Mouse (Mus musculus) small intestine, adult 2 months (tissue): ENCODE measurements around the gene Slc22a12. TPM values are rescaled to one million over a fixed set of nuclear protein-coding genes. Genes with fewer than 3 reads are reported as not detected.

Experiments used
- H3K27ac ChIP-seq: fragments of 200-500 bp; 2 replicates; pipeline ENCODE4 v1.5.1; 2012; ENCODE audit warnings: low read depth, low read length, control low read depth, inconsistent platforms; ENCODE audit not compliant: insufficient read depth
- H3K27me3 ChIP-seq: fragments of 200-500 bp; 2 replicates; pipeline ENCODE4 v1.6.1; 2012; ENCODE audit warnings: mild to moderate bottlenecking, moderate library complexity, low read length, inconsistent platforms; ENCODE audit not compliant: control insufficient read depth, insufficient read depth
- H3K36me3 ChIP-seq: fragments of 200-500 bp; 2 replicates; pipeline ENCODE4 v1.6.1; 2012; ENCODE audit warnings: mild to moderate bottlenecking, low read length, control low read depth, inconsistent platforms; ENCODE audit not compliant: control insufficient read depth, insufficient read depth
- H3K4me1 ChIP-seq: fragments of 200-500 bp; 2 replicates; pipeline ENCODE4 v1.6.1; 2012; ENCODE audit warnings: low read length, inconsistent platforms, mixed read lengths; ENCODE audit not compliant: control insufficient read depth, insufficient read depth, insufficient read length
- H3K4me3 ChIP-seq: fragments of 200-500 bp; 2 replicates; pipeline ENCODE4 v1.5.1; 2012; ENCODE audit warnings: low read depth, mild to moderate bottlenecking, control low read depth, inconsistent platforms, low read length, moderate library complexity
- CTCF ChIP-seq: fragments of 200-500 bp; IDR thresholded peaks from 2 replicates; pipeline ENCODE4 v1.5.1; 2012; ENCODE audit warnings: low read depth, mild to moderate bottlenecking, control low read depth, inconsistent platforms, low read length, moderate library complexity, mixed read lengths; ENCODE audit not compliant: insufficient replicate concordance, insufficient read length; ENCODE audit errors: extremely low read depth
- POLR2A ChIP-seq: fragments of 200-500 bp; IDR thresholded peaks from 2 replicates; pipeline ENCODE4 v1.6.1; 2012; ENCODE audit warnings: low read depth, mild to moderate bottlenecking, control low read depth, inconsistent platforms, low read length, moderate library complexity
- WGBS: fragments of 180-500 bp; shearing (Covaris S2); methylation state at CpG from one replicate; pipeline ENCODE4 v1.1.7; 2018; 5-methylcytosine and 5-hydroxymethylcytosine counted together
- polyA plus RNA-seq: library from polyadenylated mRNA; depleted of rRNA; stranded (reverse); fragments of >200 nt; gene quantifications from 2 replicates; pipeline ENCODE4 v1.2.3, GENCODE M21; 2012

The Slc22a12 gene
- polyA plus RNA-seq, 1 experiment, result not detected

DNA sequence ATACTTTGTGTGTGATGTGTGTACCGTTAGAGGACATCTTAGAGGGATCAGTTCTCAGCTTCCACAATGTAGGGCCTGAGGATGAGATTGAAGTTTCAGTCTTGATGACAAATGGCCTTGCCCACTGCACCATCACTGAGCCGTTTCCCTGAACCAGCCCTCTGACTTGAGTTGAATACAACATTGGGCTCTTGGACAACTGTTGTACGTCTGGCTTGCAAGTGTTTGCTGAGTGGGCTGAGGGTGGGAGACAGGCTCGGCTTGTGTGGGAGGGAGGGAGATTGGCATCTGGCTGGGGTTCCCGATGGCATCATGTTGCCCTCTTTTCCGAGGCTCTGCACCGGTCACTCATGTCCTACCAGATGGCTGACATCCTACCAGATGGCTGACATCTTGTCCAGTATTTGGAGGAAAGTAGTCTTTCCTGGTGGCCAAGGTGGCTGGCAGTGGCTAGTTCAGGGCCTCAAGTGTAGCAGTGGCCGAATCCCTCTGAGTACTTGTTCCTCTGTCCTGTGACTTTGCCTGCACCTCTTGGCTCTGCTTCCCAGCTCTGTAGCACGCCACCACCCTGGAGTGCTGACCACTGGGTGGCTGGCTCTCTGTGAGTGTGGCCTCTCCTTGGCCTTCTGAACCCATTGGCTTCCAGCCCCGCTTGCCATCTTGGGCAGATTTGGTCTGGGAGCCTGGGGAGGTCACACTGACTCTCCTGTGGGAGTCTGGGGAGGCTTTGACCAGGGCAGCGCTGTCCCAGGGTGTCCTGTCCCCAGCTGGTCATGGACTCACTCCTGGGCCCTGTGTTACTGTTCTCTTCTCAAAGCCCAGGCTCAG, 9.3 kb downstream of the Slc22a12 start:
- no peak for TF ChIP-seq POLR2A
- no peak for TF ChIP-seq CTCF
- no peak overlapping the region for H3K4me3 ChIP-seq
- no peaks in the 10 kb centered on the region for H3K36me3 ChIP-seq
- WGBS, result 81% methylated on average over 11 of the region's 11 CpGs
- no peak overlapping the region for H3K27ac ChIP-seq
- peaks cover 36% of the 10 kb centered on the region for H3K27me3 ChIP-seq
- peaks cover 5% of the 10 kb centered on the region for H3K4me1 ChIP-seq

DNA sequence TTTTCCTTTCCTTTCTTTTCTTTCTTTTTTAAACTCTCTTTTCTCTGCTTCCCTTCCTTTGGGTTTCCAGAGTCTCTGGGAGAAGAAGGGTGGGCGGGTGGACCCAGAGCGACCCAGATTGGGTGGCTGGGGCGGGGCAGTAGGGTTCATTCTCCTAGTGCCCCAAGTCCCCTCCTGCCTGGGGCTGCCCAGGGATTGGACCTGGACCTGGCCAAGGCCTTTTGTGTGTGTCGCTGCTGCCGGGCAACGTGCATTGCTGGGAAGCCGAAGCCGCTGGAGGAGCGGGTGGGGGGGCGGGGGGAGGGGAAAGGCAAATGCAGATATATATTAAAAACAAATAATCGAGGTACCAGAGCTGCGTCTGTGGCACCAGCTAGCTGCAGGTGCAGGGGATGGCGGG, 10.2 kb downstream of the Slc22a12 start:
- TF ChIP-seq CTCF (no peak), POLR2A (no peak)
- WGBS, result 19% methylated on average over 13 of the region's 13 CpGs
- Histone ChIP-seq H3K4me3 (no peak overlapping the region), H3K27me3 (peaks cover 36% of the 10 kb centered on the region), H3K36me3 (no peaks in the 10 kb centered on the region), H3K27ac (no peak overlapping the region), H3K4me1 (peaks cover 5% of the 10 kb centered on the region)

DNA sequence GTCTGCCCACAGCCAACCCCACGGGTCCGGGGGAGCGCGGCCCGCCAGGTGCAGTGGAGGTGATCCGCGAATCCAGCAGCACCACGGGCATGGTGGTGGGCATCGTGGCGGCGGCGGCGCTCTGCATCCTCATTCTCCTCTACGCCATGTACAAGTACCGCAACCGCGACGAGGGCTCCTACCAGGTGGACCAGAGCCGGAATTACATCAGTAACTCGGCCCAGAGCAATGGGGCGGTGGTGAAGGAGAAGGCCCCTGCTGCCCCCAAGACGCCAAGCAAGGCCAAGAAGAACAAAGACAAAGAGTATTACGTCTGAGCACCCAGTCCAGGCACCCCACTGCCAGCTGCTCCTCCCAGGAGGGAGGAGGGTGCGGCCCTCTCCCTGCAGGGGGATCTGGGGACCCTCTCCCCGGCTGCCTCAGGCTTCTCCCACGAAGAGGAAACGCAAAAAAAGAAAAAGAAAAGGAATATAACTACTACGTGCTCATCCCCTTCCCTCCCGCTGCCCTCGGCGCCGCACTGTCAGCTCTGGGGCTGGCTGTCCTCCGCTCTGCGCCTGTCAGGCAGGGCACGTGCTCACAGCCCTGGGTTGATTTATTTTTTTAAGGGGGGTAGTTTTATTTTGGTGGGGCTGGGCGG, 10.9 kb downstream of the Slc22a12 start:
- H3K27ac ChIP-seq, result peak overlapping the region; percentile 23; the same call in 1 of the 2 replicates
- H3K36me3 ChIP-seq, result no peaks in the 10 kb centered on the region
- peaks cover 5% of the 10 kb centered on the region for H3K4me1 ChIP-seq
- peak overlapping the region; percentile 47 for H3K4me3 ChIP-seq
- WGBS, result 4% methylated on average over 36 of the region's 36 CpGs
- TF ChIP-seq POLR2A (no peak), CTCF (no peak)
- H3K27me3 ChIP-seq, result peaks cover 36% of the 10 kb centered on the region

DNA sequence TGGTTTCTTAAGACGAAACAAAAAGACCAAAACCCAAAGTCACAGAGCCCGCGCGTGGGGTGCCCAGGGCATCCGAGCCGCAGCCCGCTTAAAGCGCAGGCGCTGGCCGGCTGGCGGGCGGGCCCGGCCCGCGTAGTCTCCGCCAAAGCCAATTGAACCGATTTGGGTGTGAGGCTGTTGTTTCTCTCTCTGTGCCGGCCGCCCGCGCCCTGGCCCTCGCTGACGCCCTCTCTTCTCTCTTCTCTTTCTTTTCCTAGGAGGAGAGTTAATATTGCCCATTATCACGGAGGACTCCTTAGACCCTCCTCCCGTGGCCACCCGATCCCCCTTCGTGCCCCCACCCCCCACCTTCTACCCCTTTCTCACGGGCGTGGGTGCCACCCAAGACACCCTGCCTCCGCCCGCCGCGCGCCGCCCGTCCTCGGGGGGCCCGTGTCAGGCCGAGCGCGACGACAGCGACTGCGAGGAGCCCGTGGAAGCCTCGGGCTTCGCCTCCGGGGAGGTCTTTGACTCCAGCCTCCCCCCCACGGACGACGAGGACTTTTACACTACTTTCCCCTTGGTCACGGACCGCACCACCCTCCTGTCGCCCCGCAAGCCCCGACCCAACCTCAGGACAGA, 11.7 kb downstream of the Slc22a12 start:
- H3K27me3 ChIP-seq, result peaks cover 36% of the 10 kb centered on the region
- 2% methylated on average over 56 of the region's 56 CpGs for WGBS
- no peaks in the 10 kb centered on the region for H3K36me3 ChIP-seq
- H3K27ac ChIP-seq, result no peak overlapping the region
- H3K4me3 ChIP-seq, result peak overlapping the region; percentile 47
- peaks cover 5% of the 10 kb centered on the region for H3K4me1 ChIP-seq
- TF ChIP-seq CTCF (no peak), POLR2A (no peak)

DNA sequence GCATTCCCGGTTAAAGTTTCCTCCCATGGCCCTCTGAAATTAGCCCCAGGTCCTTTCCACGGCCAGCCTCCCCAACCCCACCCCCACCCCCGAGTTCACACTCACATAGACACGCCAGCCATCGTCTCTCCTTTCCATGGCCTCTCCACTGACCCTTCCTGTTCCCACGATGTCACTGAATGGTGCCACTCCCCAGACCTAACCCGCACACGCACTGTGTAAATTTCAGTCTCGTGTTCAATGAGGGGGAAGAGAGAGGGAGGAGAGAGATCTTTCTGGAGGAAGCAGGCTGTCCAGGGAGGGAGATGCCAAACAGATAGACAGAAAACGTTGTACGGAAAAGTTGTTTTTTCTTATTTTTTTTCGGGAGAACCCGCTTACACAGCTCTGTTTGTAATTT, 12.5 kb downstream of the Slc22a12 start:
- TF ChIP-seq CTCF, result no peak
- TF ChIP-seq POLR2A, result no peak
- Histone ChIP-seq H3K4me1 (peaks cover 5% of the 10 kb centered on the region), H3K27ac (no peak overlapping the region), H3K4me3 (no peak overlapping the region), H3K27me3 (peaks cover 36% of the 10 kb centered on the region), H3K36me3 (no peaks in the 10 kb centered on the region)
- WGBS, result 40% methylated on average over 13 of the region's 13 CpGs

GRCm38 (mm10) chr19:6529265-6529985, 13.4 kb downstream of the Slc22a12 start:
- TF ChIP-seq POLR2A (no peak), CTCF (no peak)
- Histone ChIP-seq H3K4me1 (peaks cover 5% of the 10 kb centered on the region), H3K27me3 (peaks cover 36% of the 10 kb centered on the region), H3K36me3 (no peaks in the 10 kb centered on the region), H3K4me3 (no peak overlapping the region), H3K27ac (no peak overlapping the region)
- WGBS, result 71% methylated on average over 14 of the region's 14 CpGs
